Mouse (Mus musculus) midbrain, embryonic 11.5 days (tissue): ENCODE measurements around the gene Scn5a. TPM values are rescaled to one million over a fixed set of nuclear protein-coding genes. Genes with fewer than 3 reads are reported as not detected.
A peak's percentile ranks its signal among the peaks of the same experiment; 100 is the strongest.

Experiments
- ATAC-seq: fragments of 200-750 bp; cut with Nextera tagmentation; 2 replicates; pipeline ENCODE4 v1.8.0; 2017; ENCODE audit warnings: moderate TSS enrichment, moderate library complexity; ENCODE audit not compliant: low FRiP score
- DNase-seq: peaks from one replicate; pipeline ENCODE4 v3.0.0; 2015; ENCODE audit warnings: low spot score; ENCODE audit errors: missing footprints
- H3K27ac ChIP-seq: fragments of 300-500 bp; sonication (generic); 2 replicates; pipeline ENCODE4 v1.5.1; 2014; ENCODE audit warnings: low read depth, low read length
- H3K27me3 ChIP-seq: fragments of 300-500 bp; sonication (generic); 2 replicates; pipeline ENCODE4 v1.6.1; 2014; ENCODE audit warnings: mild to moderate bottlenecking, low read length, moderate library complexity, mixed read lengths; ENCODE audit not compliant: control insufficient read depth, insufficient read depth
- H3K36me3 ChIP-seq: fragments of 300-500 bp; sonication (generic); 2 replicates; pipeline ENCODE4 v1.6.1; 2014; ENCODE audit warnings: mild to moderate bottlenecking, low read length, moderate library complexity, mixed read lengths; ENCODE audit not compliant: control insufficient read depth, insufficient read depth
- H3K4me1 ChIP-seq: fragments of 300-500 bp; sonication (generic); 2 replicates; pipeline ENCODE4 v1.6.1; 2014; ENCODE audit warnings: low read length; ENCODE audit not compliant: control insufficient read depth, insufficient read depth
- H3K4me2 ChIP-seq: fragments of 300-500 bp; sonication (generic); 2 replicates; pipeline ENCODE4 v1.6.1; 2014; ENCODE audit warnings: mild to moderate bottlenecking, moderate library complexity
- H3K4me3 ChIP-seq: fragments of 300-500 bp; sonication (generic); 2 replicates; pipeline ENCODE4 v1.5.1; 2014; ENCODE audit warnings: low read depth, low read length
- H3K9ac ChIP-seq: fragments of 300-500 bp; sonication (generic); 2 replicates; pipeline ENCODE4 v1.6.1; 2014; ENCODE audit warnings: low read length
- H3K9me3 ChIP-seq: fragments of 300-500 bp; sonication (generic); 2 replicates; pipeline ENCODE4 v1.6.1; 2016; ENCODE audit warnings: low read length; ENCODE audit not compliant: control insufficient read depth
- WGBS: fragments of 180-500 bp; shearing (Covaris S2); extraction: QIAGEN DNeasy Blood & Tissue Kit; methylation state at CpG from one replicate; pipeline ENCODE4 v1.1.7; 2014; 5-methylcytosine and 5-hydroxymethylcytosine counted together
- polyA plus RNA-seq: library from polyadenylated mRNA; unstranded; fragments of >200 nt; fragmentation: Nextera tagmentation; extraction: Ambion mirVana; gene quantifications from 2 replicates; pipeline ENCODE4 v1.2.1, GENCODE M21; 2014

Scn5a gene
- polyA plus RNA-seq, 1 experiment from 2014 or later: 0.16 TPM

DNA sequence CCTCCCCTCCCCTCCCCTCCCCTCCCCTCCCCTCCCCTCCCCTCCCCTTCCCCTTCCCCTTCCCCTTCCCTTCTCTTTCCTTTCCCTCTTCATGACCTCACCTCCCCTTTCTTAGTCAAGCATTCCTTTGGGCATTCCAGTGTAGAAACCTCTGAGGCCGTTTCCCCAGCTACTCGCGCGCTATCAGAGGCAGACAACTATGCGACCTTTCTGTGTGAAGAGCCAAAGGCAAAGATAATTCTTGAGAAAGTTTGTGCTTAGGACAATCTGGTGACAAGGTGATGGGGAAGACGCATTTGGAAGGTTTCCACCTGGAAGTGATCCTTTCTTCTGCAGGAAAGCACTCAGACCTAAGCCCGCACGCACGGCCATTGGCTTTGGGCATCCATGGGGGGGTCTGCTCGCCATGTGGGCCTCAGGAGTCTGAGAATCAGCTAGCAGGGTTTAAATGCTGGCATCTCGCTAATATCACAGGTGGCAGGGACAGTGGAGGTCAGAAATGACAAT is 106.4 kb downstream of the Scn5a start:
- no peak for ATAC-seq
- Histone ChIP-seq H3K27me3 (no peaks in the 10 kb centered on the region), H3K4me1 (no peaks in the 10 kb centered on the region), H3K4me2 (no peak overlapping the region), H3K9me3 (no peaks in the 10 kb centered on the region), H3K4me3 (no peak overlapping the region), H3K27ac (no peak overlapping the region), H3K9ac (no peak overlapping the region), H3K36me3 (no peaks in the 10 kb centered on the region)
- WGBS: 84% methylated on average over 11 of the region's 11 CpGs
- DNase-seq: no peak

DNA sequence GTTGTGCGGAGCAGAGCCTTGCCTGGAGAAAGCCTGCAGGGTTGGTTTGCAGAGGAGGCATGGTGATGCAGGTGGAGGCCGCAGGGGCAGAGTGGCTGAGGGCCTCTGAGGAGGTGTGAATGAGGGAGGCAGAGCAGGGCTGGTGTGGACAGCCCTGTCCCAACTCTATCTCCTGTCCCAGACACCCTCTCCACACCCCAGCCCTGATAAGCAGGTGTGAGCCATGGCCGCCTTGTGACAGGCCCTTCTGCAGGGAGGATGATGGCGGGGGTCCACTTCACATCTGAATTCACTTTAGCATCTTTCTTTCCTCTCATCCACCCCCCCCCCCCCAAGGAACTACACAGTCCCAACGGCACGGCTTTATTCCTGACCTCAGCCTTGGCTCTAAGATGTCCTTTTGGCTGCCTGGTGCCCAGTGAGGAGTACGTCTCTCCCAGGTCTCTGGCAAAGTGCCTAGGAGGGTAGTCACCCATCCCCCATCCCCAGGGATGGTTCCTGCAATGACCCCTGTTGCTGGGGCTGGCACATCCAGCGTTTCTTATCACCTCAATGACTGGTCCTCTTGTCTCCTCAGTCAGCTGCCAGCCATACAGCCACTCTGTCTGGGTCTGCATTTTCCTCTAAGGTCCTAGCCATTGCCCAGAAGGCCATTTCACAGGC is 109.0 kb downstream of the Scn5a start:
- Histone ChIP-seq H3K4me2 (no peak overlapping the region), H3K9ac (no peak overlapping the region), H3K9me3 (no peaks in the 10 kb centered on the region), H3K27me3 (no peaks in the 10 kb centered on the region; the same call in 1 of the 2 replicates), H3K27ac (no peak overlapping the region), H3K4me1 (no peaks in the 10 kb centered on the region), H3K36me3 (no peaks in the 10 kb centered on the region; the same call in 1 of the 2 replicates), H3K4me3 (no peak overlapping the region)
- DNase-seq (no peak), ATAC-seq (no peak)
- 87% methylated on average over 8 of the region's 8 CpGs for WGBS

DNA sequence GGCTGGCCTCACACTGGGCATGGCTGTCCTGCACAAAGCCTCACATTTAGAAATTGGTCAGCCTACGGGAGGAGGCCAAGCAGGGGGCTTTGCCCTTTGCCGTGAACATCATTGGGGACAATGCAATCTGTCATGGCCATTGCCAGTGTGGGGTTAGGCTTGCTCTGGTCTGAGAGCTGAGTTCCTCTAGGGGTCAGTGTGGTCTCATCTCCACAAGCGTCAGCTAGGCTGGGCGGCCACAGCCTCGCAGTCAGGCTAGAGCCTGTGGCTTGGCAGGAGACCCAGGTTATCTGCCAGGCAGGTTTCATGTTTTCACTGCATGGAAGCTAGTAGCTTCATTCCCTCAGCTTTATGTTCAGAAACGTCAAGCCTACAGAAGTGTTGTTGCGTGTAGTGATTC is 113.2 kb downstream of the Scn5a start:
- Histone ChIP-seq H3K9me3 (no peaks in the 10 kb centered on the region), H3K4me3 (no peak overlapping the region), H3K27me3 (no peaks in the 10 kb centered on the region; the same call in 1 of the 2 replicates), H3K9ac (no peak overlapping the region), H3K4me1 (no peaks in the 10 kb centered on the region), H3K36me3 (peaks cover 9% of the 10 kb centered on the region), H3K27ac (no peak overlapping the region), H3K4me2 (no peak overlapping the region)
- DNase-seq: no peak
- WGBS: 60% methylated on average over 7 of the region's 7 CpGs
- peak; percentile 78 for ATAC-seq

DNA sequence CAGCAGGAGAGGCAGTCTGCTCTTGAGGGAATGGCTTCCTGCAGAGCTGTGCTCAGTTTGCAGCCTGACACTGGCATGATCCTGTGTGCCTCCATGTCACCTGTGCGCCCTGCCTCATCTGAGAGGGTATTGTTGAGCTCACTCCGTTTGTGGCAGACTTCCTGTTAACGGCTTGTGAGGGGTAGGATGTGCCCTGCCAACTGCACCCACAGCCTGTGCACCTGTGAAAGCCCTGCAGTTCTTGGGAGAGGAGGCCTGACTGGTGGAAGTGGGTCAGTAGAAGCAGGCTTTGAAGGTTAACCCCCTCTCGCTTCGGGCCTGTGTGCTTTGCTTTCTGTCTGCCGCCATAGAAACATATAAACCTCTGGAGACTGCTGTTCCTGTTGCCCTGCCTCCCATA is 113.8 kb downstream of the Scn5a start:
- Histone ChIP-seq H3K27ac (no peak overlapping the region), H3K4me3 (no peak overlapping the region), H3K4me1 (no peaks in the 10 kb centered on the region), H3K27me3 (no peaks in the 10 kb centered on the region; the same call in 1 of the 2 replicates), H3K9me3 (no peaks in the 10 kb centered on the region), H3K9ac (no peak overlapping the region), H3K4me2 (no peak overlapping the region), H3K36me3 (peaks cover 9% of the 10 kb centered on the region)
- 81% methylated on average over 6 of the region's 6 CpGs for WGBS
- no peak for DNase-seq
- ATAC-seq: no peak

DNA sequence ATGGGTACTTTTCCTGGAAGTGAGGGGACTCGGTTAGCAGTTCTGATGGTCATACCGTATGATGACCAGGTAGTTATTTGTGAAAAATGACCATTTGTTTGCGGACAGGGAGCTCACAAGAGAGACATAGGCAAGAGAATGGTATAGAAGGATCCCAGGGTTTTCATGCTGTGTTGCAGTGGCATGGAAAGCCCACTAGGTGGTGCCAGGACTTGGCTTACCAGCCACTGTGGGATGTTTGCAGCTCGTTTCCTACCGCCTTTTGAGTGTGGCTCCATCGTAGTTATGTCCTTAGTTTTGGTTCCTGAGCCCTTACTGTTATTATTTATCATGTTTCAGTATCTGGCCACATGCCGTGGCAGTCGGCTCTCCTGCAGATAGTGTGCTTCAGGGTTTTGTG is 118.4 kb downstream of the Scn5a start:
- Histone ChIP-seq H3K4me3 (no peak overlapping the region), H3K36me3 (peaks cover 9% of the 10 kb centered on the region)
- ATAC-seq: 0 out of 2 replicates have a peak, but pooled peaks have one; percentile 30

DNA sequence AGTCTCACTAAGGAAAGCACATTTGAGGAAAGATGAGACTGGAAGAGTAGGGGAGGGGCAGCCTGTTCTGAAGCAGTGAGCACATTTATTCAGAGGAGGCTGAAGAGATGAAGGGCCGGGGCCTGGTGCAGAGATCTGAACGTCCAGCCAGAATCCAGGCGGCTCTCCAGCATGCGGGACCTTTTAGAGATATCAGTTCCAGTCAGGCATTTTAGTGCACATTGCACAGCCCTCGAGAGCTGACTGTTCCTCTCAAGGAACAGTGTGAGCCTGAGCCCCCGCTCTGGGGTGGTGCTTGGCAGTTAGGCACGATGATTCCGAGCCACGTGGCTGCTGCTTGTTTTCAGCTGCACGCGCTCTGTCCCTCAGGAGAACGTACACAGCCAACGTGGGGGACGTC is 121.7 kb downstream of the Scn5a start:
- WGBS: 90% methylated on average over 14 of the region's 14 CpGs
- Histone ChIP-seq H3K27me3 (no peaks in the 10 kb centered on the region), H3K4me3 (no peak overlapping the region), H3K36me3 (peaks cover 4% of the 10 kb centered on the region), H3K27ac (no peak overlapping the region), H3K9me3 (no peaks in the 10 kb centered on the region), H3K4me2 (no peak overlapping the region), H3K4me1 (no peaks in the 10 kb centered on the region), H3K9ac (no peak overlapping the region)
- DNase-seq (no peak), ATAC-seq (no peak)

More for the DNA sequence above, 118.4 kb downstream of the Scn5a start:
- DNase-seq: peak; percentile 91
- H3K4me2 ChIP-seq: no peak overlapping the region
- no peaks in the 10 kb centered on the region for H3K4me1 ChIP-seq
- no peaks in the 10 kb centered on the region for H3K27me3 ChIP-seq
- no peak overlapping the region for H3K9ac ChIP-seq
- H3K9me3 ChIP-seq: no peaks in the 10 kb centered on the region
- no peak overlapping the region for H3K27ac ChIP-seq
- 60% methylated on average over 8 of the region's 8 CpGs for WGBS

DNA sequence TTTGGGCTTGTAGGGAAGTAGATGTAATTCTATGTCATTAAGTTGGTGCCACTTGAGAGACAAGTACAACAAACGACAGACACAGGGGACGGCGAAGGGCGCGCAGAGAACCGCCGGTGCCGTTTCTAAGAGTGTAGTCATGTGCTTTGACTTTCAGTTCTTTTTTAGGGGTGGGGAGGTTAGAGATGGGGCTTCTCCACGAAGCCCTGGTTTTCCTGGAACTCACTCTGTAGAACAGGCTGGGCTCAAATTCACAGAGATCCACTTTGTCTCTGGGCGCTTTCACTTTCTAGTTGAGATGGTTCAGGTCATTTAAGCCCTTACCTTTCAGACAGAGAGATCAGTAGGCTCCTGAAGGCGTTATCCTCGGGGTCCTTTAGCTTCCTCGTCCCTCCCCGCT is 122.8 kb downstream of the Scn5a start:
- no peak overlapping the region for H3K9ac ChIP-seq
- no peaks in the 10 kb centered on the region for H3K4me1 ChIP-seq
- no peaks in the 10 kb centered on the region for H3K27me3 ChIP-seq
- no peaks in the 10 kb centered on the region for H3K9me3 ChIP-seq
- H3K4me2 ChIP-seq: no peak overlapping the region
- WGBS: 93% methylated on average over 14 of the region's 14 CpGs
- H3K4me3 ChIP-seq: no peak overlapping the region
- H3K36me3 ChIP-seq: peaks cover 5% of the 10 kb centered on the region; the same call in 1 of the 2 replicates
- no peak for DNase-seq
- no peak overlapping the region for H3K27ac ChIP-seq
- ATAC-seq: no peak

DNA sequence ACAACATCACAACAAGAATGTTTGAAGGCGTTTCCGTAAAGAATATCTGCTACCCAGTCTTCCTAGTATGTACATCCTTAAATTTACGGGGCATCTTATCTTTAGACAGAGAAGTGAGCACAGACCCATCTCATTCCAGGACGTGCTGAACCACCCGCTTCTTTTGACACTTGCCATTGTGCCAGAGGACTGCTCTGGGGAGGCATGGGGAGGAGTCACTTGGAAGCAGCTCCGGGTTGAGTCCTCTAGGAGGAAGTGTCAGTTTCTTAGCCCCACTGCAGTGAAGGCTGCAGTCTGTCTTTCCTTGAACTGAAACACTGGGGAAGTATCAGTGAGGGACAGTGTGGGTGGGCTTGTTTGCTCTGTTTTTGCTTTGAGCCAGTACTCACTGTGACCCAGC is 133.1 kb downstream of the Scn5a start:
- no peak overlapping the region for H3K27ac ChIP-seq
- peak overlapping the region; percentile 96 for H3K9ac ChIP-seq
- H3K4me1 ChIP-seq: peaks cover 9% of the 10 kb centered on the region
- DNase-seq (no peak), ATAC-seq (no peak)
- no peaks in the 10 kb centered on the region for H3K27me3 ChIP-seq
- H3K36me3 ChIP-seq: peaks cover 11% of the 10 kb centered on the region
- peak overlapping the region; percentile 89 for H3K4me2 ChIP-seq
- H3K4me3 ChIP-seq: peak overlapping the region; percentile 91
- WGBS: 46% methylated on average over 6 of the region's 6 CpGs
- H3K9me3 ChIP-seq: no peaks in the 10 kb centered on the region

DNA sequence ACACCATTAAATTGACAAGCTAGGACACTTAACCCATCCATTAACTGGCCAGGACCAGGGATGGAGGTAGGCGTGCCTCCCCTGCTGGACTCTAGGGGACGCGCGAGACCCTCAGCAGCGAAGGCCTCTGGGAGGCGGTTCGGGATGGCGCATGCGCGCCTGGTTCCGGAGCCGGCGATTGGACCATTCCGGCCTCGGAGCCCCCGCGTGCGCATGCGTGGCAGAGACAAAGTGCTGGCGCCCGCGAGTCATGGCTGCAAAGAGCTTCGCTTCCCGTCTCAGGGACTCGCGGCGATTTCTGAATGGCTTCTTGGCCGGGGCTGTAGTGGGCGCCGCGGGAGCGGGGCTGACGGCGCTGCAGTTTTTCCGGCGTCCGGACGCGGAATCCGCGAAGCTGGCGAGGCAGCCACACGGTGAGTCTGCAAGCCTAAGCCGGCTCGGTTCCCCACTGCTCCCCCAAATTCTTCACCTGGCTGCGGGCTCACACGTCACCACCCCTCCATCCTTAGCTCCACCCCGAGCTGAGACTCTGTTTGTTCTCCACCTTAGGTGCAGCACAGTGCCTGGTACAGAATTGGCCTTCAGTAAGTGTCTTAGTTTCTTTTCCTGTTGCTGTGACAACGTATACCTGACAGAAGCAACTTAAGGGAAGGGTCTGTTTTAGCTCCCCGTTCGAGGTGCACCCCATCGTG is 133.9 kb downstream of the Scn5a start, which contains the start of gene Exog:
Gene Exog, plus strand, starts transcription at position 206 of the 692 bp plus-strand sequence.
- WGBS: under 1% methylated on average over 52 of the region's 52 CpGs
- Histone ChIP-seq H3K9ac (peak within 1 kb of the TSS; percentile 96), H3K27ac (0 out of 2 replicates have a peak within 1 kb of the TSS, but pooled peaks have one; percentile 40), H3K4me1 (peaks cover 9% of the 10 kb centered on the region), H3K9me3 (no peaks in the 10 kb centered on the region), H3K4me2 (peak within 1 kb of the TSS; percentile 89), H3K36me3 (peaks cover 14% of the 10 kb centered on the region), H3K4me3 (peak within 1 kb of the TSS; percentile 91), H3K27me3 (no peaks in the 10 kb centered on the region)
- DNase-seq (peak; percentile 100), ATAC-seq (peak; percentile 96)
